Mouse (Mus musculus) spleen, adult 12 weeks (tissue): Measurements from ENCODE around the gene Mark4.

ENCODE experiments used
- DNase-seq: peaks from one replicate; pipeline ENCODE4 v3.0.0; 2022; ENCODE audit warnings: low spot score

The Mark4 gene

DNA sequence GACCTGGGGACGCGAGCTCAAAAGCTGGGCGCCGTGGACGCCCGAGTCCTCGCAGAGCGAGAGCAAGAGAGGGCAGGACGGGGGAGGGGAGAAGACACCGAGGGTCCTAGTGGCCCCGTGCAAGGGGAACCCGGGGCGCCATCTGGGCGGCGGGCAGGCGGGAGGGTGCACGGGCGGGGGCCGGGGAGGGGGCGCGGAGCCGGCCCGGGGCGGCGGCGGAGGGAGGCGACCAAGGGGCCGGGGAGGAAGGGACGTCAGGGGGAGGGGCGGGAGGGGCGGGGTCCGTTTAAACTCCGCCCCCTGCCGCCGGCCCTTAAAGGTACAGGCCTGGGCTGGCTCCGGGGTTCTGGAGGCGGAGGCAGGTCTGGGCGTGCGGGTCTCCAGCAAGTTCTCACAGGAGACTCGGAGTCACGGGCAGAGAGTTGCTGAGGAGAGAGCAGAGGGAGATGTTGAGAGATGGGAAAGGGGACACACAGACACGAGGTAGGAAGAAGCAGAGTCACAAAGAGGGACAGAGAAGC lies at the start of gene Mark4:
Mark4 (minus strand) TSS at position 231 of the 521 bp plus-strand sequence.
- DNase-seq = peak; percentile 45

DNA sequence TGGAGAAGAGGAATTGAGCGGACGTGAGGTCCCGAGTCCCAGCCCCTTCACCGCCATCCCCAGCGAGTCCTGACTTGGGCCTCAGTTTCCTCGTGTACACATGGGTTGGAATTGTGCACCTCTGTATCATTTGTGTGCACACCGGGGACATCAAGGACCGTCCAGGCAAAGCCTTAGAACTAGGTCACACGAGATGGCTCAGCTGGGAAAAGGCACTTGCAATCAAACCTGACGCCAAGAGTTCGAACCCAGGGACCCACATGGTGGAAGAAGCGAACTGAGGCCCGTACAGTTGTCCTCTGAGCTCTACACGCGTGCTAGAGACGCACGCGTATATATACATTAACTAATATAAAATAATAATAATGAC lies 49.0 kb upstream of the Mark4 start:
- DNase-seq = no peak

DNA sequence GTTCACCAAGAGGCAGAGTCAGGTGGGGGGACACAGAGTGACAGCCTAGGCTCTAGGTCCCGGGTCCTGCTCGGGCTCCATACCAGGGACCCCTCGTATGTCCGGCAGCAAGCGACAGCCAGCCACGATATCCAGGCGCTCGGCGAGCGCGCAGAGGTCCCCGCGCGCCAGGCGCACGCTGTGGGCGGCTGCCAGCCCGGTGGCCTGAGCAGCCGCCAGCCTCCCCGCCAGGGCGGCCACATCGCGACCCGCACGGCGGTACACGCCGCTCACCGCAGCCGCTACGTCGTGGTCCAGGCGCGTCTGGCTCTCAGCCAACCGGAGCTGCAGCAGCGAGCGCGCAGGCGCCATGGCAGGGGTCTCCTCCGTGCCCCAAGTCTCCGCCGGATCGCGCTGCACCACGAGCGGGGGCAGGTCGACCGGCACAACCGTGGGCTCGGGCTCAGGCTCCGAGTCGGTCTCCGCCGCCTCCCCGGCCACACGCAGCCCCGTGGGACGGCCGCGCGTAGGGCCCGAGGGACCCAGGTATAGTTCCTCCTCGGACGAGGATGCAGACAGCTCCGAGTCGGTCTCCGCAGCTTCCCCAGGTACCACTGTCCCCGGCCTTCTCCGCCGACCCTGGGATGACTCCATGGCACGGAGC lies 48.5 kb upstream of the Mark4 start:
- peak; percentile 31 for DNase-seq

DNA sequence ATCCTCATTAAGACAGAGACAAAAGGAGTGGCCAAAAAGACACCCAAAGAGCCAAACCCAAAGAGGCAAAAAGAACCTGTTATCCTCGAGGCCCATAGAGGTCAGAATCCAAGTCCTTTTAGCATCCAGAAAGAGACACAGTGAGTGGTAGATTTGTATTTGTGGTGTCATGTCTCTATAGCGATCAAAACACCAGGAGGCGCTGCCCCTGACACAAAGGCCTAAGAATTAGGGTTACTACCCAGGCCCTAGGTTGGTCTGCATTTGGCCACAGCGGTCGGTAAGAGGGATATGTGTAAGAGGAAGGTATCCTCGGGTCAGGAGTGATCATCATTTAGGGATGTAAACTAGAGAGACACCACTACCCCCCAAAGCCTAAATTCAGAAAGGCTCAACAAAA lies 47.7 kb upstream of the Mark4 start:
- no peak for DNase-seq

DNA sequence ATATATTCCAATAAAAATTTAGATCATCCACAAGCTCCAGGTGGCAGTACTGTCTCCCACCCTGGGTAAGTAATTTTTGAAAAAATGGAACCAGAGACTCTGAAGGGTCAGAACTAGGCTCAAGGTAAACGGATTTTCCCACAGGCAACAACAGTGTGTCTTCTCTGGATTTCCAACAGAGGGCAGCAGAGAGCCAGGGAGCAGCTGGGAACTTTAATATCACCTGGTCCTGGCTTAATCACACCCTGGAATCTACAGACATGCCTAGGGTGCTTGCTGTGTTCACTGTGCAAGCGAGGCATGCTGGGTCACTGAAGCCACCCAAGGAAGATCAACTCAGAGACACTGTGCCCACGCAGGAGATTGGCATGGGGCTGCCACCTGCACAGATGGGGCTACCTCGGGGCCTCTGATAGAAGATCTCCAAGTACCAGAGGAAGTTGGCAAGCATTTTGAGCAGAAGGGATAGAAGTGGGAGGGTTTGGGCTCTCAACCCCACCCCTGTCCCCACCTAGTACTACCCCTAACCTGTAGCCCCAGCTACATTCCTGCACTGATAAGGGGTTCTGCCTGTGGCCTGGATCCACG lies 45.0 kb upstream of the Mark4 start:
- DNase-seq = no peak

DNA sequence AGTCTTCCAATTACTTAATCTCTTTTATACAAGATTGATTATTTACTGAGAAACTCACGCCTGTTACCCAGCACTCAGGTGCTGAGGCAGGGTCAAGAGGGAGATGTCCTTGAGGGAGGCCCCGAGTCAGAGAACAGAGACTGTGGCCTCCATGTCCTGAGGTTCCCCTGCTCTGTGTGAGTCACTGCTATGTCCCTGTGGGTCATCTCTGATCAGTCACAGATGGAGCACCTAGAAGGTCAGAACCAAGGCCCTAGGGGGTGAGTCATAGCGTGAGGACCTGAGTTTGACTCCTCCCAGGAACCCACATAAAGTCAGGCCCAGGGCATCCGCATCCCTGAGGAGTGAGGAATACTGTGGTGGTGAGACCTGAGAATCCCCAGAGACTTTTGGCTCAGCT lies 43.0 kb upstream of the Mark4 start:
- DNase-seq = no peak

DNA sequence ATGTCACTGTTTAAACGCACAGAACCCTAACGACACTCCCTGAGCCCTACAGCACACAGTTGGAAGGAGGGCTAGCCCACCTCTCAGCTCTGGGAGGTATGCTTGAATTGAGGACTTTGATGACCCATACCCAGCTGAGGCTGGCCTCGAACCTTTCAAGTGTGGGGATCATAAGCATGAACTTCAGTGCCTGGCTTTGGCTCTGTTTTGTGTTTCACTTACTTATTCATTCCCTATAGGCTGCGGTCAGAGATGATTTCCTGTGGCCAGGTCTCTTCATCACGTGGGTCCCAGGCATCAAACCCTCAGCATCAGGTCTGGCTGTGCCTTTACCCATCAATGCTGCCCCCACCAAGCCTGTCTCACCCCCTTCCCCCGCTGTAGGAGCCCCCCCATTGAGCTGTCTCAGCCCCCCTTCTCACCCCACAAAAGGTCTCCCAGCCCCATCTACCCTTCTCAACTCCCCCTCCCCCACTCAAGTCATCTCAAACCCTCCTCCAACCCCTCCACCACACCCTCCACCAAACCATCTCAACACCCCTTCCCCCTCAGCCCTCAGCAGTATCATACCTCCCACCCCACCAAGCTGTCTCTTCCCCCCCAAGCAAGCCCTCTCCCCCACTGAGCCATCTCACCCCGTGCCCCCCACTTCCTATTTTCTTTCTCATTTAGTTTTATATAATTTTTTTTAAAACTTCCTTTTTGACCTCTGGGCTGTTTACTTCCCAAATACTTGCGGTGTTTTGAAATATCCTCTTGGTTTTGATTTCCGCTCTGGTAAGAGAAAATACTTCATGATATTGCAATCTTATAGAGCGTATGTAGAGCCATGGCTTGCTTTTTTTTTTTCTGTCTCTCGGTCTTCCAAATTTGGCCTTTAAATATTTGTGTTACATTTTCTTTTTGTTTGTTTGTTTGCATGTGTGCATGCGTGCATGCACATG lies 42.1 kb upstream of the Mark4 start:
- DNase-seq = no peak

DNA sequence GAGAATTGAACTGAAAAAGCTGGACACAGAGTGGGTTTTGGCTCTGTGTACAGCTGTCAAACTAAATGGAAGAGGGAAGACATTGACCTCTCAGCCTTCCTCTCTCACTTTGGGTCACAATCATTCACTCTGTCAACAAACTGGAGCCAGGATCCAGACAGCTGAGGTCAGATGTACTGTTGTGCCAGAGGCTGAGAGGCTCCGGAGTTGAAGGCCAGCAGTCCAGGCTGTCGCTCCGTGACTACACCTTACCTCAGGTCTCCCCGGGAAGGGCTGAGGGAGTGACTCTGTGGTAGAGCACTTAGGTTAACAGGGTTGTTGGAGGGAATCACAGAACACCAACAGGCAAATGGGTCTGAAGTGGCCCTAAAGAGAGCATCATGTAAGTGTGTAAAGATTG lies 39.7 kb upstream of the Mark4 start:
- DNase-seq = no peak

DNA sequence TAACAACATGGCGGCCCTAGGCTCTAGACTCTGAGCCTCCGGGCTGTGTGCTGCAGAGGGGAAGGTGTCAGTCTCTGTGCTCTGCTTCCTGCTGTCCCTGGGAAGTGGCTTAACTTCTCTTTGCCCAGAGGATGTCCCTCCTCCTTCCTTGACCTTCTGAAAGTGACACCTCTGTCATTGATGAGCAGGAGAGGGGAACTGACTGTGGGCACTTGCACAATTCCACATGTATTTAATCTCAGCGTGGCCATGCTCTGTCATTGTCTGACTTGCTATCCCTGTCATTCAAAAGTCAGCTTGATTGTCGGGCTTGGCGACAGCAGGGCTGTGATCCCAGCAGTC lies 37.6 kb upstream of the Mark4 start:
- no peak for DNase-seq

DNA sequence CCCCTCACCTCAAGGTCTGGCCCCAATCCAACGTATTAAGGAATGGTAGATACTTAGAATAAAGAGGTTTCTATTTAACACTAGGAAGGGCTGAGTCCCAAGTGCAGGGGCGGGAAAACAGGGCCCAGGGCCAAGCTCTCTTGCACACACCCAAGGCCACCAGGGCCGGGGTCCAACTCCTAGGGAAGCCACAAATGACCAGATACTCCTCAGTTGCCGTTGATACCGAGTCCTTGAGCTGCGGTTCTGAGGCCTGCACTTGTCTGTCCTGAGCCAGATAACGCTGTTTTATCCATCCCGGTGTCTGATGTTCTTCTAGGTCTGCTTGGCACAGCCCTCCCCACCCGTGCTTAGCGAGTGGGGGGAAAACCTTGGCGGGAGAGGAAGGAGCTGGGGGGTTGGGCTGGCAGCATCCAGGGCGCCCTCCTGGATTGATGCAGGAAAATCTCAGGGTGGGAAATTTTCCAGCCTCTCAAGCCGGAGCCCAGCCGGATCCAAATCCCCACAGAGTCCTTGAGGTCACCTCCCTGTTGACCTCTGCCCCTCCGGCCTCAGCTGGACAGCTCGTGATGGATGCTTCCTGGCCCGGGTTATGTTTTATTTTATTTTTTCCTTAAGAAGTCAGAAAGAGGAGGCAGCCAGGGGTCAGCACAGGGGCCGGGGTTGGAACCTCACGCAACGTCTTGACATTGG lies 37.0 kb upstream of the Mark4 start:
- no peak for DNase-seq

DNA sequence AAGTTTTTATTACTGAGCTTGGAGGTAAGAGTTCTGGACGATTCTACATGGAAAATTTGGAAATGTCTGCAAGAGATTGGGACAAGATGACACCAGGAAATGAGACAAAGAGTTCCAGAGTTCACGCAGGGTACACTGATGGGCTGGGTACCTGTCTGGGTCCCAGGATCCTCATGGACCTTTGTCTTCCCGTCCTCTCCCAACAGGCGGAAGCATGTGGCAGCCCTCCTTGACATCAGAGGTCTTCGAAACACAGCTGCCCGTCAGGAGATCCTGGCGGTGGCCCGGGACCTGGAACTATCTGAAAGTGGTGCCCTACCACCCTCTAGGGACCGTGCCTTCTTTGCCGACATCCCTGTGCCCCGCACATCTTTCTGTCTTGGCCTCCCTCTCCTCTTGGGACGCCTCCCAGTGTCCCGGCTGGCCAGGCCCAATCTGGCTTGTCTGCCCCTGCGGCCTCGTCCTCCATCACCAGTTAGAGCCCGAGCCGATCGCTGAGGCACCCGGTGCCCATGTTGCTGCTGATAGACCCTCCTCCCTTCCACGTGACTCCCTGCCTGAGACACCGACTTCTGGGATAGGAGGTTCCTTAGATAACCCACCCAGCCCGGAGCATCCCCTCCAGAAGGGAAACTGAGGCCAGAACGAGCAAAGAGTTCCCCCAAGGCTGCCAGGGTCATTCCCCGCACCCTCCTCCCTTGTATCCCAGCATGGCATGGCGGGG lies 36.3 kb upstream of the Mark4 start:
- no peak for DNase-seq

DNA sequence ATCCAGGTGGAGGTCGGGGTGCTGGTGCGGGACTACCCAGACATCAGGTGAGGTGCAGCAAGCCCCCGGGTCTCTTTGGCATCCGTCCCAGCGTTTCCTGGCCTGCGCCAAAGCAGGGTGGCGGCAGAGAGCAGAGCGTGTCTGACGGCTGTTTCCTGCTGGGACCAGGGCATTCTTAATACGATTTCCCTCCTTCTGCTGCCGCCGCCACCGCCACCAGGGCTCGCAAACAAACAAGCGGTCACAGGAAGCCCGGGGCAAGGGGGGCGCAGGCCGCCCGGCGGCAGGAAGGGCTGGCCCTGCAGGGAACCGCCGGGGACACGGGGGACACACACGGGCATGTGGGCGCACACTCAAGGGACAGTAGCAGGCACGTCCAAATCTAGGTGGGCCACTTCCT lies 33.1 kb upstream of the Mark4 start:
- no peak for DNase-seq

DNA sequence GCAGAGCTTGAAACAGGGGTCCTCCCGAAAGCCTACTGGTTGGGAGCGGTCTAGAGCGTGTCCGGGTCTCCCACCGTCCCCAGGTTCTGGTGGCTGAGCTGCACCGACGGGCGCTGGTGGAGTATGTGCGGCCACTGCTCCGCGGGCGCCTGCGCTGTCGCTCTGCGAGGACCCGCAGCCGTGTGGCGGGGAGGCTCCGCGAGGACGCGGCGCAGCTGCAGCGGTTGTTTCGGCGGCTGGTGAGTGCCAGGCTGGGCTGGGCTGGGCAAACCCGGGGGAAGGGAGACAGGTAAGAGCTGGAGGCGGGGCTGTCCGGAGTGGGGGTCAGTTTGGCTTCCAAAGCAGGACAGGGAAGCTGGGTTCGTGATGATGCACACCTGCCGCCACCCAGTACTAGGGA lies 30.9 kb upstream of the Mark4 start:
- no peak for DNase-seq

DNA sequence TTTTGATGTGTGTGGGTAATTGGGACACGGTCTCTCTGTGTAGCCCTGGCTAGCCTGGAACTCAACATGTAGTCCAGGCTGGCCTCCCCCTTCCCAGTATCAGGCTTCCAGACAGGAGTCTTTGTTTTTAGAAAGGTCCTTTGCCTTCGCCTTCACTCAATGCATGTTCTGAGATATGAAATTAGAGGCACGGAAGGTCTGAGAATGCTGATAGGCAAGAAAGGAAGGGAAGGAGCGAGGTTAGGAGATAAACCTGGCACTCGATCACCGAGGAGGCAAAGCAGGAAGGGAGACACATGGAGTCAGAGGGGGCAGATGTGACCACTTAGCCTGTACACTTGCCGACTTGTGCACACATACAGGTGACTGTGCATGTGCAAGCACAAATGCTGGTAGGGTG lies 27.9 kb upstream of the Mark4 start:
- DNase-seq = no peak

DNA sequence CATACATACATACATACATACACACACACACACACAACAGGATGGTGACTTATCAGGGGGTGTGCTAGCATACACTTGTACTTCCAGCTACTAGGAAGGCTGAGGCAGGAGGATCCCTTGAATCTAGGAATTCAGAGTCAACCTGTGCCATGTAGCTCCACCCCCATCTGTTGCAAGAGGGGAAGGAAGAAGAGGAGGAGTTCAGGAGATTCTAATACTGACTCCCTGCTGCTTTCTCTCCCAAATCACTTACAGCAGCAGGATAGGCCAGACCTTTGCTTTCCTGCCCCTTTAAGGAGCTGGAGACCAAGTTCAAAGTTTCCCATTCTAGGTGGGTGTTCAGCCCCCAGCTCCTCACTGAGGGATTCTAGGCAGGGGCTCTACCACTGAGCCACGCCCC lies 26.9 kb upstream of the Mark4 start:
- no peak for DNase-seq

DNA sequence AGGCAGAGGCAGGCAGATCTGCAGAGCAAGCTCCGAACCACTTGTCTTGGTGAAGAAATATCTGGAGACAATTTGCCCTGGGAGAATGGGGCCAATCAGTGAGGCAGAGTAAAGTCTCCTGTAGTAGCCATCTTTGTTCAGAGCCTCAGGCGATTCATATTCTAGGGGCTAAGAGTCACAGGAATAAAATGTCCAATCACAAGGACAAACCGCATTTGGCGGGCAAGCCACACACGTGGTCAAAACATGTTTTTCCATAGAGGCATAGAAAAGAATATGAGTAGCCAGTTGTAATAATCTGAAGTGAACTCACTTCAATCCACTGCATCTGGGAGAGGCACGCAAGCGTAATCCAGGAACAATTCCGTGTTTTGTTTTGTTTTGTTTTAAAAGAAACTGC lies 24.7 kb upstream of the Mark4 start:
- no peak for DNase-seq

DNA sequence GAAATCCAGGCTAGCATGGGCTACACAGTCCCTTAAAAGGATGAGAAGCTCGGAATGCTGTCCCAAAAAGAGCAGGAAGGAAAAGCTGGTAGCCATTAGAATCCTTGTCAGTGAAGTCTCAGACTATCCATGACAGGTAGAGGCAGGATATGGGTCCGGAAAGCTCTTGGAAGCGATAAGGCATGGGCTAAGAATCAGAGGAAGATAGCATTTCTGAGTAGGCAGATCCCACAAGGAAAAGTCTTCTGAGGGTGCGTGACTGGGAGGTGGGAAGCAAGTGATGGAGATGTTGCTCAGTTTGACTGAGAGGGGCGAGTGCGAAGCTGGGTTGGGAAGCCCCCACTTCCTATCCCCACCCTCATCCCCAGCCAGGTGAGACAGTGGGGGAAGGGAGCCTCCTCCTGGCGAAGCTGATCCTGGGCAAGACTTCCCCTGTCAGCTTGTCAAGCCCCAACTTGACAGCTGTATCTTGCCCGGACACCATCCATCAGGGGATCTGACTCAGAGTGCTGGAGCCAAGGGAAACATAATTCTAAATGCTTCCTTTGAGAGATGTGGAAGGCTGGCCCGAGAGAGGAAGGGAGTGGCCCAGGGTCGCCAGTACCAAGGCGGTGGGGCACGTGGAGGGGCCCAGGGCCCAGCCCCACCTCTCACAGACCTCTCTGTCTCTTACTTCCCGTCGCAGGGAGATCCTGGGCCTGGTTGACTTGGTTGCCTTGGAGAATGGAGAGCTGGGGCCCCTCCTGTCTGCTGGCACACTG lies 19.2 kb upstream of the Mark4 start:
- no peak for DNase-seq

DNA sequence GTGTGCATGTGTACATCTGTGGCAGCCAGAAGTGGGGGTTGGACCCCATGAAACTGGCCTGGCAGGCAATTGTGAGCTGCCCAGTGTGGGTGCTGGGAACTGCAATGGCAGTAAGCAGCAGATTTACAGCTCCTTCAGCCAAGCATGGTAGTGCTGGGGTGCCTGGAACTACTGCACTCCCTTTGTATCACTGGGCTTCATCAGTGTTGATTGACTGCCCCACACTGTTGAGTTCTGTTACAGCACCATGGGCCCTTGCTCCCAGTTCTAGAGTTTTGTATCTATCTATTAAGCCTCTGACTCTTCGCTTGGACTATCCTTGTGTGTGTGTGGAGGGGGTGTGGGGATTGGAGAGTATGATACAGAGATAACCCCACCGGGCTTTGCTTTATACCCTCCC lies 18.5 kb upstream of the Mark4 start:
- no peak for DNase-seq

DNA sequence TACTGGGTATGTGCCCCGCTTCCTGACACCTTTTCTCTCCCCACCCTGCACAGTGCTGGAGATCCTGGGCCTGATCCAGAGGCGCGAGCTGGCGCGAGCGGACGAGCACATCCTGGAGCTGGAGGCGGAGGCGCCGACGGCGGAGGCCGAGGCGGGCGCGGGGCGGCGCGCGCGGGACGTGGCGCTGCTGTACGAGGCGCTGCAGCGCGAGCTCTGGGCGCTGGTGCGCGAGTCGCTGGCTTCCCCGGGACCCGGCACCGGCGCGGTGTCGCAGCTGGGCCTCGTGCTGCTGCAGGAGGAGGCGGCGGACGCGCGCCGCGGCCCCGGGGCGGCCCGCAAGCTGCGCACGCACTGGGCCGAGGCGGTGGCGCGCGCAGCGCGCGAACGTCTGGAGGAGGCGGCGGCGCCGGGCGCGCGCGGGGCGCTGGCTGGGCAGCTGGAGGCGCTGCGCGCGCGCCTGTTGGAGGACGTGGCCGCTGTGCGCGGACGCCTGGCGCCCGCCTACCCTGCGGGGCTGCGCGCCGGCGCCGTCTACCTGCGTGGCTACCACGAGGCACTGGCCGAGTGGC lies 15.3 kb upstream of the Mark4 start:
- no peak for DNase-seq

DNA sequence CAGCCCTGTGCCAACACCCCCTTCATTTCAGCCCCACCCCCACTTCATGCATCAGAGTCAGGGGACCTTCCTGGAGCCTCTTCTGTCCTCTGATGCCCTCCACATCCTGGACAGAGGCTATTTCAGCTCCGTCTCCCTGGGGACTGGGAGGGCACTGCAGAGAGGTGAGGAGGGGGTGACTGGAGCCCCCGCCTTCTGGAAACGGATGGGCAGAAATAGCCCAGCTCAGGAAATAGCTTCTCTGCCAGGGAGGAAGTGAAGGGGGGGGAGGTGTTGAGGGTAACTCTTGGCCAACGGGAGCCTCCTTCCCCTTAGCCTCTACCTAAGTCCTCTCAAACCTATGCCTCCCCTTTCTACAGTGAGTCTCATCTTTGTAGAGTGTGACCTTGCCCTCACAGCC lies 13.8 kb upstream of the Mark4 start:
- DNase-seq = no peak

DNA sequence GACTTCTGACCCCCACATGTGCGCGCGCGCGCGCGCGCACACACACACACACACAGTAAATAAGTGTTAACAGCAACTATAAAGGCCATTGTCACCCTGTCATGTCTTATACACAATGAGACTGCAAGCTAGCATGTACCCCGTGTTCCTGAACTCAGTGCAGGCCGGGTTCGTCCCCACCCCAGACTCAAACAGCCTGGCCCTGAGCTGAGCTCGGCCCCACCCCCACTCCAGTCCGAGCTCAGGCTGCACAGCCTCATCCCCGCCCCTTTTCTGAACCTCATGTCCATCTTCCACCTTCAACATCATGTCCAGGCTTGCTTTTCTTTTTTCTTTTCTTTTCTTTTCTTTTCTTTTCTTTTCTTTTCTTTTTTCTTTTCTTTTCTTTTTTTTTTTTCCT lies 11.7 kb upstream of the Mark4 start:
- DNase-seq = no peak
